Mouse (Mus musculus) forebrain, embryonic 15.5 days (tissue): ENCODE results near the gene Pdgfc. TPM values are rescaled to one million over a fixed set of nuclear protein-coding genes. Genes with fewer than 3 reads are reported as not detected.

Experiments used
- ATAC-seq: fragments of 200-750 bp; cut with Nextera tagmentation; replicated peaks from 2 replicates; pipeline ENCODE4 v1.8.0; 2017; ENCODE audit warnings: mild to moderate bottlenecking, moderate TSS enrichment, moderate library complexity
- H3K27ac ChIP-seq: fragments of 300-500 bp; sonication (generic); replicated peaks from 2 replicates; pipeline ENCODE4 v1.5.1; 2015; ENCODE audit warnings: mild to moderate bottlenecking, inconsistent platforms
- H3K27me3 ChIP-seq: fragments of 300-500 bp; sonication (generic); 2 replicates; pipeline ENCODE4 v1.6.1; 2015; ENCODE audit warnings: inconsistent platforms
- H3K36me3 ChIP-seq: fragments of 300-500 bp; sonication (generic); 2 replicates; pipeline ENCODE4 v1.6.1; 2015; ENCODE audit warnings: mild to moderate bottlenecking, inconsistent platforms
- H3K4me1 ChIP-seq: fragments of 300-500 bp; sonication (generic); 2 replicates; pipeline ENCODE4 v1.6.1; 2015; ENCODE audit warnings: inconsistent platforms
- H3K4me2 ChIP-seq: fragments of 300-500 bp; sonication (generic); replicated peaks from 2 replicates; pipeline ENCODE4 v1.6.1; 2015; ENCODE audit warnings: mild to moderate bottlenecking, inconsistent platforms
- H3K4me3 ChIP-seq: fragments of 300-500 bp; sonication (generic); 2 replicates; pipeline ENCODE4 v1.5.1; 2015; ENCODE audit warnings: mild to moderate bottlenecking, inconsistent platforms
- H3K9ac ChIP-seq: fragments of 300-500 bp; sonication (generic); replicated peaks from 2 replicates; pipeline ENCODE4 v1.6.1; 2015; ENCODE audit warnings: mild to moderate bottlenecking, inconsistent platforms
- H3K9me3 ChIP-seq: fragments of 300-500 bp; sonication (generic); 2 replicates; pipeline ENCODE4 v1.6.1; 2016; ENCODE audit warnings: inconsistent platforms
- WGBS: fragments of 180-500 bp; shearing (Covaris S2); methylation state at CpG from one replicate; pipeline ENCODE4 v1.1.7; 2015; ENCODE audit warnings: mixed read lengths; 5-methylcytosine and 5-hydroxymethylcytosine counted together
- polyA plus RNA-seq: library from polyadenylated mRNA; unstranded; fragments of >200 nt; fragmentation: Nextera tagmentation; extraction: Ambion mirVana; gene quantifications from 2 replicates; pipeline ENCODE4 v1.2.1, GENCODE M21; 2015

The Pdgfc gene
- polyA plus RNA-seq, 1 experiment from 2014 or later, result 6.8 TPM

GRCm38 (mm10) chr3:81243591-81243990 is 207.4 kb downstream of the Pdgfc start:
- Histone ChIP-seq H3K4me2 (no peak overlapping the region), H3K4me1 (no peaks in the 10 kb centered on the region), H3K27ac (no peak overlapping the region), H3K27me3 (no peaks in the 10 kb centered on the region), H3K9me3 (no peaks in the 10 kb centered on the region), H3K9ac (no peak overlapping the region), H3K4me3 (no peak overlapping the region), H3K36me3 (no peaks in the 10 kb centered on the region)
- WGBS, result 69% methylated on average over 6 of the region's 6 CpGs
- ATAC-seq, result no peak

DNA sequence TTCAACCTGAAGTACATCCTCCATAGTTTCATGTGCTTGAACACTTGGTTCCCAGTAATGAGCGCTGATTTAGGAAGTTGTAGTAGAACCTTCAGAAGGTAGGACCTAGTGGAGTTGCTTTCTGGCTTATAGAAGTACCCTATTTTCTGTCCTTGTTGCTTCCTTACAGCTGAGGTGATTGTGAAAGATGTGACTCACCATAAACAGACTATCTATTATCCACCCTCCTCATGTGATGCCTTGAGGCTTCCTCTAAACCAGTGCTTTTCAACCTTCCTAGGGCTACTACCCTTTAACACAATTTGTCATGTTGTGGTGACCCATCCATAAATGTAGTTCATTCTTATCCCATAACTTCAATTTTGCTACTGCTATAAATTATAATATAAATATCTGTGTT is 226.6 kb downstream of the Pdgfc start:
- WGBS, result 96% methylated on average over 1 of the region's 1 CpGs

More for the DNA sequence above, 226.6 kb downstream of the Pdgfc start:
- H3K4me3 ChIP-seq, result no peak overlapping the region
- H3K36me3 ChIP-seq, result no peaks in the 10 kb centered on the region
- no peak overlapping the region for H3K4me2 ChIP-seq
- no peak overlapping the region for H3K27ac ChIP-seq
- ATAC-seq, result no peak
- no peak overlapping the region for H3K9ac ChIP-seq
- no peaks in the 10 kb centered on the region for H3K9me3 ChIP-seq
- no peaks in the 10 kb centered on the region for H3K27me3 ChIP-seq
- no peaks in the 10 kb centered on the region for H3K4me1 ChIP-seq

Other genes starting within 250 kb of the Pdgfc start
- 198 and 222 TPM in 2 replicates for gene Gria2, start 233.6 kb upstream of the Pdgfc start, polyA plus RNA-seq
- gene Glrb, start 122.8 kb upstream of the Pdgfc start, polyA plus RNA-seq, result 32.7 and 33.4 TPM in 2 replicates